Mouse (Mus musculus) stomach, postnatal 0 days (tissue): ENCODE measurements at regions not wholly inside any gene's neighbourhood (a gene's known extent, or its start where the extent isn't known, plus 50 kb on each side); places are given as distances from the start of the nearest gene placed in this dataset.

Source experiments
- CTCF ChIP-seq: IDR thresholded peaks from 2 replicates; pipeline ENCODE4 v1.5.1; 2016; ENCODE audit warnings: antibody characterized with exemption, low read depth, mild to moderate bottlenecking, moderate library complexity
- EP300 ChIP-seq: optimal IDR thresholded peaks from 2 replicates; pipeline ENCODE3; 2016; ENCODE audit warnings: antibody characterized with exemption

- TF ChIP-seq CTCF (no peak), EP300 (no peak)
These were observed 774.3 kb upstream of the Lrrc6 start for GRCm38 (mm10) chr15:67275058-67275457.
